Comparison of ENCODE assay signal across 17 mouse cellular contexts in the genomic region with DNA sequence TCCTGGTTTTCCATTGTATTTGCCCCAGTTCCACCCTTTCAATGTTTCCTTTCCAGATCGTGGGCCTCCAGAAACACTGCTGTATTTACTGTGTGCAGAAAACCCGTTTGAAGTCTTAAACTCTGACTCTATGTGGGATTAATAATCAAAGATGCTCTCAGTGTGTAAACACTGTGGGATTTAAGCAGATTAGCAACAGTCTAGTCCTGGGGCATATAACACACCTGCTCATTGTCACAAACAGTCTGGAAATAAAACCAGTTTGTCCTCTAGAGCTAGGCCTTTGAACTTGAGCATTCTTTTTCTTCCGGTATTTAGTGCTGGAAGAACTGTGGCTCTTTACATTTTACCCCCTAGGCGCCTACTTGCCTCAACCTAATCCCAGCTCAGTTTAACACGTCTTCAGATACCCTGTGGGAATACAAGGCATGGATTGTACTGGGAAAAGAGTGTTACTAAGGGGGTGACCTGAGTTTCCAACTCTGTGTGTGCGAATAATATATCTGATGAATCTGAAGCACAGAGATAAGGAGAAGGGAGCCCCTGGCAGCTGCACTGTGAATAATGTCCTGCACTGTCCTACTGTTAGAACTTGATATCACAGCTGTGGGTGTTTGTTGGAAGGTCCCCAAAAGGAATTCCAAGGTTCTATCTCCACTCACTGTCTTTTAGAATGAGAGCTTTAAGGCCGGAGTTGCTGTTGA.
DNase-seq lines count a peak whose midpoint lies in the region; ATAC-seq and TF ChIP-seq lines count a peak whose summit lies in the region.
"Had no signal": no experiment of that assay in that cellular context is flagged by ENCODE, and none has a peak within 500 bp of the region (broad histone marks: within the 10 kb centered on the region; RNA-seq: fewer than 3 reads in every experiment).

No protein-coding gene starts in this region.

- intact Hi-C loops in left cerebral cortex, postnatal 36 days (cut with DNase I), result no loop called here

- DNase-seq in limb, embryonic 11.5 days (ENCODE audit: low spot score), result no peak
- DNase-seq in limb, embryonic 10.5 days (ENCODE audit: low spot score), result no peak
- peak; percentile 19 for DNase-seq in testis, postnatal 14 days (ENCODE audit: low spot score)
- DNase-seq in testis, postnatal 10 days (ENCODE audit: low spot score), result no peak
- peak; percentile 59 for DNase-seq in limb, embryonic 14.5 days (ENCODE audit: low spot score)
- no peak for DNase-seq in cerebellum, postnatal 36 days
- DNase-seq in left cerebral cortex, postnatal 36 days (ENCODE audit: low spot score in 2 of 2), result no peak
- DNase-seq: adrenal gland, postnatal 25 days; cerebellum, adult 2 months; gastrocnemius, postnatal 25 days; kidney, postnatal 36 days; liver, postnatal 0 days; thymus, adult 2 months had no signal

- 0 out of 2 replicates have a peak, but pooled peaks have one; percentile 27 for ATAC-seq in limb, embryonic 11.5 days (ENCODE audit: insufficient number of reproducible peaks, low FRiP score, low TSS enrichment, low read depth)
- peak; percentile 70 for ATAC-seq in limb, embryonic 14.5 days (ENCODE audit: low FRiP score, low read depth)
- ATAC-seq: activated CD4-positive, CD25-positive, alpha-beta regulatory T cell, adult 4 months; forebrain, embryonic 14.5 days; liver, postnatal 0 days had no signal

- 62% methylated on average over 7 of the region's 7 CpGs for WGBS in limb, embryonic 11.5 days
- WGBS in limb, embryonic 10.5 days, result 71% methylated on average over 7 of the region's 7 CpGs
- 43% methylated on average over 7 of the region's 7 CpGs for WGBS in limb, embryonic 14.5 days

- H3K4me2 ChIP-seq in limb, embryonic 11.5 days (ENCODE audit: low read depth, severe bottlenecking), result no peak overlapping the region
- H3K4me2 ChIP-seq in limb, embryonic 14.5 days (replicated peaks; ENCODE audit: low read depth, low read length, severe bottlenecking), result no peak overlapping the region

- no peak overlapping the region for H3K4me3 ChIP-seq in limb, embryonic 11.5 days (ENCODE audit: low read depth, low read length)
- H3K4me3 ChIP-seq in limb, embryonic 10.5 days, result no peak overlapping the region
- H3K4me3 ChIP-seq in limb, embryonic 14.5 days (replicated peaks; ENCODE audit: low read length), result no peak overlapping the region
- H3K4me3 ChIP-seq: erythroblast, embryonic 14.5 days; hindbrain, embryonic 10.5 days had no signal

- no peaks in the 10 kb centered on the region for H3K9me3 ChIP-seq in limb, embryonic 11.5 days (ENCODE audit: control insufficient read depth, low read length)
- no peaks in the 10 kb centered on the region for H3K9me3 ChIP-seq in limb, embryonic 10.5 days (replicated peaks)
- H3K9me3 ChIP-seq in limb, embryonic 14.5 days (ENCODE audit: control insufficient read depth, low read length), result no peaks in the 10 kb centered on the region
- H3K9me3 ChIP-seq: hindbrain, embryonic 10.5 days had no signal

- H3K9ac ChIP-seq in limb, embryonic 11.5 days (ENCODE audit: low read length), result no peak overlapping the region
- H3K9ac ChIP-seq in limb, embryonic 14.5 days (ENCODE audit: low read depth, low read length, severe bottlenecking), result no peak overlapping the region
- H3K9ac ChIP-seq: liver, postnatal 0 days had no signal

- H3K4me1 ChIP-seq in limb, embryonic 11.5 days (ENCODE audit: control insufficient read depth, insufficient read depth, low read length), result no peaks in the 10 kb centered on the region
- no peaks in the 10 kb centered on the region for H3K4me1 ChIP-seq in limb, embryonic 10.5 days
- peaks cover 5% of the 10 kb centered on the region; the same call in 1 of the 2 replicates for H3K4me1 ChIP-seq in limb, embryonic 14.5 days (ENCODE audit: control insufficient read depth, insufficient read depth, low read length)
- H3K4me1 ChIP-seq: hindbrain, embryonic 10.5 days had no signal

- no peak overlapping the region for H3K27ac ChIP-seq in limb, embryonic 11.5 days (replicated peaks; ENCODE audit: low read depth, low read length)
- H3K27ac ChIP-seq in limb, embryonic 10.5 days, result no peak overlapping the region
- no peak overlapping the region for H3K27ac ChIP-seq in limb, embryonic 14.5 days (replicated peaks; ENCODE audit: low read depth, low read length)
- H3K27ac ChIP-seq: hindbrain, embryonic 10.5 days had no signal

- TF ChIP-seq POLR2A in limb, embryonic 14.5 days (IDR thresholded peaks at IDR 0.05; ENCODE audit: borderline replicate concordance, extremely low read depth, insufficient read depth, insufficient read length), result no peak

- H3K36me3 ChIP-seq in limb, embryonic 11.5 days (ENCODE audit: control insufficient read depth, insufficient read depth, low read length), result no peaks in the 10 kb centered on the region
- H3K36me3 ChIP-seq in limb, embryonic 10.5 days, result no peaks in the 10 kb centered on the region
- no peaks in the 10 kb centered on the region for H3K36me3 ChIP-seq in limb, embryonic 14.5 days (ENCODE audit: control insufficient read depth, insufficient read depth, low read length)
- H3K36me3 ChIP-seq: hindbrain, embryonic 10.5 days had no signal

- H3K27me3 ChIP-seq in limb, embryonic 11.5 days (ENCODE audit: control insufficient read depth, insufficient read depth, low read length), result no peaks in the 10 kb centered on the region
- H3K27me3 ChIP-seq in limb, embryonic 10.5 days (ENCODE audit: low read depth, poor library complexity, severe bottlenecking), result no peaks in the 10 kb centered on the region
- no peaks in the 10 kb centered on the region for H3K27me3 ChIP-seq in limb, embryonic 14.5 days (ENCODE audit: control insufficient read depth, insufficient read depth, low read length)

Comparison
In these comparisons a context has a peak if more than half of its experiments do, and no peak if none do; other contexts are left out.
1. DNase-seq: peak in testis, postnatal 14 days (single experiment) and limb, embryonic 14.5 days (single experiment); none in limb, embryonic 11.5 days (single experiment), limb, embryonic 10.5 days (single experiment), testis, postnatal 10 days (single experiment), cerebellum, postnatal 36 days (0 of 2) and left cerebral cortex, postnatal 36 days (0 of 2).